Mouse (Mus musculus) stomach, embryonic 14.5 days (tissue): ENCODE data around the gene Cdon. TPM values are rescaled to one million over a fixed set of nuclear protein-coding genes. Genes with fewer than 3 reads are reported as not detected.
"Not testable (repeated sequence)": the region's sequence is repeated elsewhere in the genome, so short reads cannot be mapped to it uniquely, and the experiment has no call there.

Experiments used
- ATAC-seq: fragments of 200-750 bp; cut with Nextera tagmentation; 2 replicates; pipeline ENCODE4 v1.8.0; 2017; ENCODE audit warnings: low read depth, moderate TSS enrichment; ENCODE audit not compliant: insufficient number of reproducible peaks, insufficient read depth, low FRiP score
- H3K27ac ChIP-seq: fragments of 300-500 bp; sonication (generic); 2 replicates; pipeline ENCODE4 v1.5.1; 2014; ENCODE audit warnings: mild to moderate bottlenecking, low read length, moderate library complexity, mixed read lengths
- H3K27me3 ChIP-seq: fragments of 300-500 bp; sonication (generic); 2 replicates; pipeline ENCODE4 v1.6.1; 2014; ENCODE audit warnings: low read length, control low read depth, mixed read lengths; ENCODE audit not compliant: control insufficient read depth, insufficient read depth
- H3K36me3 ChIP-seq: fragments of 300-500 bp; sonication (generic); 2 replicates; pipeline ENCODE4 v1.6.1; 2014; ENCODE audit warnings: mild to moderate bottlenecking, control low read depth, low read length, moderate library complexity, mixed read lengths; ENCODE audit not compliant: control insufficient read depth, insufficient read depth
- H3K4me1 ChIP-seq: fragments of 300-500 bp; sonication (generic); 2 replicates; pipeline ENCODE4 v1.6.1; 2014; ENCODE audit warnings: low read length, control low read depth, mixed read lengths; ENCODE audit not compliant: control insufficient read depth, insufficient read depth
- H3K4me2 ChIP-seq: fragments of 300-500 bp; sonication (generic); replicated peaks from 2 replicates; pipeline ENCODE4 v1.6.1; 2014; ENCODE audit warnings: low read depth, low read length, control low read depth
- H3K4me3 ChIP-seq: fragments of 300-500 bp; sonication (generic); 2 replicates; pipeline ENCODE4 v1.5.1; 2014; ENCODE audit warnings: low read depth, low read length, control low read depth
- H3K9ac ChIP-seq: fragments of 300-500 bp; sonication (generic); replicated peaks from 2 replicates; pipeline ENCODE4 v1.6.1; 2014; ENCODE audit warnings: low read depth, mild to moderate bottlenecking, control low read depth, low read length, moderate library complexity, mixed read lengths
- H3K9me3 ChIP-seq: fragments of 300-500 bp; sonication (generic); 2 replicates; pipeline ENCODE4 v1.6.1; 2016; ENCODE audit warnings: low read depth, low read length, control low read depth; ENCODE audit not compliant: control insufficient read depth
- WGBS: fragments of 180-500 bp; shearing (Covaris S2); extraction: QIAGEN DNeasy Blood & Tissue Kit; methylation state at CpG from one replicate; pipeline ENCODE4 v1.1.7; 2014; 5-methylcytosine and 5-hydroxymethylcytosine counted together
- polyA plus RNA-seq: library from polyadenylated mRNA; unstranded; fragments of >200 nt; fragmentation: Nextera tagmentation; extraction: Ambion mirVana; gene quantifications from 2 replicates; pipeline ENCODE4 v1.2.1, GENCODE M21; 2014

Gene Cdon
- polyA plus RNA-seq, 1 experiment from 2014 or later: 12.7 TPM

DNA sequence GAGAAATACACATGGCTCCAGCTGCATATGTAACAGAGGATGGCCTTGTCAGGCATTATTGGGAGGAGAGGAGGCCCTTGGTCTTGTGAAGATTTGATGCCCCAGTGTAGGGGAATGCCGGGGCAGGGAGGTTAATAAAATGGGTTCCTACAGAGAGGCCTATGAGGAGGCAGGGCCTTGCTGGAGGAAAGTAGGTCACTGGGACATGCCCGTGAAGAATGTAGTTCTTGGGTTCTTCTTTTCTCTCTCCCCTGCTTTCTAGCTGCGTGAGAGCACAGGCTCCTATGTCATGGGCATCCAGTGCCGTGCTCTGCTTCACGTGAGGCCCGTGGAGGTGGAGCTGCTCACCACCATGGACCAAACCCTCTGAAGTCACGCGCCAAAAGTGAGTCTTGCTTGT lies 9.5 kb downstream of the Cdon start:
- no peak for ATAC-seq
- H3K27me3 ChIP-seq: no peaks in the 10 kb centered on the region
- H3K9me3 ChIP-seq: no peaks in the 10 kb centered on the region
- no peak overlapping the region for H3K27ac ChIP-seq
- H3K4me2 ChIP-seq: no peak overlapping the region
- WGBS: 84% methylated on average over 8 of the region's 8 CpGs
- peaks cover 20% of the 10 kb centered on the region; the same call in 1 of the 2 replicates for H3K4me1 ChIP-seq
- no peaks in the 10 kb centered on the region for H3K36me3 ChIP-seq
- H3K4me3 ChIP-seq: no peak overlapping the region
- H3K9ac ChIP-seq: no peak overlapping the region

DNA sequence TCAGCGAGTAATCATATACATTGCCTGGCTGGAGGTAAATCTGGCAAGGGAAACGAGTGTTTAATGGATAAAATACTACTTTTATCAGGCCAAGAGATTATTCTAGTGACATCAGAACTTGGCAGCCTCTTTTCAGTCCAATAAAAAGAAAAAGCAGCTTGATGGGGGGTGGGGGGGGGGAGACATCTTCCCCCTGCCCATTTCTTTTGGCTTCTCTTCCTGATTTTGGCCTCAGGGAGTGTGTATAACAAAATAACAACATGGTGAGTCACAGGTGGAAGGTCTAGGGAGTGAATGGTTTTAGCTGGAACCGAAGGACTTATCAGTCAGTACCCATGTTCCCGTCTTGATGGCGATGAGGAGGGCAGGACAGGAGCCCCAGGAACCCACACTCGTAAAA lies 10.5 kb downstream of the Cdon start:
- peaks cover 19% of the 10 kb centered on the region; the same call in 1 of the 2 replicates for H3K4me1 ChIP-seq
- H3K4me3 ChIP-seq: no peak overlapping the region
- no peak for ATAC-seq
- H3K27me3 ChIP-seq: no peaks in the 10 kb centered on the region
- no peak overlapping the region for H3K9ac ChIP-seq
- no peak overlapping the region for H3K27ac ChIP-seq
- H3K9me3 ChIP-seq: no peaks in the 10 kb centered on the region
- H3K36me3 ChIP-seq: no peaks in the 10 kb centered on the region
- WGBS: 81% methylated on average over 6 of the region's 6 CpGs
- H3K4me2 ChIP-seq: no peak overlapping the region

DNA sequence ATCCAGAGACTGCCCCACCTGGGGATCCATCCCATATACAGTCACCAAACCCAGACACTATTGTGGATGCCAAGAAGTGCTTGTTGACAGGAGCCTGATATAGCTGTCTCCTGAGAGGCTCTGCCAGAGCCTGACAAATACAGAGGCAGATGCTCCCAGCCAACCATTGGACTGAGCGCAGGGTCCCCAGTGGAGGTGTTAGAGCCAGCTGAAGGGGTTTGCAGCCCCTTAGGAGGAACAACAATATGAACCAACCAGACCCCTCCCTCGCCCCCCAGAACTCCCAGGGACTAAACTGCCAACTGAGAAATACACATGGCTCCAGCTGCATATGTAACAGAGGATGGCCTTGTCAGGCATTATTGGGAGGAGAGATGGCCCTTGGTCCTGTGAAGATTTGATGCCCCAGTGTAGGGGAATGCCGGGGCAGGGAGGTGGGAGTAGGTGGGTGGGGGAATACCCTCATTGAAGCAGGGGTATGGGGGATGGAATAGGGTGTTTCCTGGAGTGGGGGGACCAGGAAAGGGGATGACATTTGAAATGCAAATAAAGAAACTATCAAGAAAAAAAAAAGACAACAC lies 11.9 kb downstream of the Cdon start:
- not testable (repeated sequence) for H3K9me3 ChIP-seq, ATAC-seq, H3K4me3 ChIP-seq, H3K27ac ChIP-seq, H3K27me3 ChIP-seq, H3K9ac ChIP-seq, H3K36me3 ChIP-seq, H3K4me2 ChIP-seq
- peaks cover 16% of the 10 kb centered on the region; the same call in 1 of the 2 replicates for H3K4me1 ChIP-seq
- WGBS: 74% methylated on average over 3 of the region's 3 CpGs

DNA sequence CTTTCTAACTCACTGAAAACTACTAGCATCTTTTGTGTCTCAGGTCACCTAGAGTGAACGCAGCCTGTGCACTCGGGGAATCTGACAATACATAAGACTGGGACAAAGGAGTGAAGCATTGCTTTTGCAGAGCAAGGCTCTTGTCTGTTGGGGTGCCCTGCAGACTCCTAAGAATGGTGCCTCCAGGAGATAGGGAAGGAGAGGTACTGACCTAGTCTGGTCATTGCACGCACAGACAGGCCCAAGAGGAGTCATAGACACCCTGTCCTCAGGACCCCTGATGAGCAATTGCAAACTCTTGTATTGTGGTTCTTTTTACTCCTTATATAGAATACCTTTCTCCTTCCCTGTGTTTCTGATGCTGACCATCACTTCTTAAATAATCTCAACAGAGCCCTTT lies 13.4 kb downstream of the Cdon start:
- Histone ChIP-seq H3K4me1 (peaks cover 19% of the 10 kb centered on the region; the same call in 1 of the 2 replicates), H3K9me3 (no peaks in the 10 kb centered on the region), H3K27me3 (no peaks in the 10 kb centered on the region), H3K9ac (no peak overlapping the region), H3K27ac (no peak overlapping the region), H3K4me2 (no peak overlapping the region), H3K4me3 (no peak overlapping the region), H3K36me3 (no peaks in the 10 kb centered on the region)
- WGBS: 68% methylated on average over 3 of the region's 3 CpGs
- no peak for ATAC-seq

DNA sequence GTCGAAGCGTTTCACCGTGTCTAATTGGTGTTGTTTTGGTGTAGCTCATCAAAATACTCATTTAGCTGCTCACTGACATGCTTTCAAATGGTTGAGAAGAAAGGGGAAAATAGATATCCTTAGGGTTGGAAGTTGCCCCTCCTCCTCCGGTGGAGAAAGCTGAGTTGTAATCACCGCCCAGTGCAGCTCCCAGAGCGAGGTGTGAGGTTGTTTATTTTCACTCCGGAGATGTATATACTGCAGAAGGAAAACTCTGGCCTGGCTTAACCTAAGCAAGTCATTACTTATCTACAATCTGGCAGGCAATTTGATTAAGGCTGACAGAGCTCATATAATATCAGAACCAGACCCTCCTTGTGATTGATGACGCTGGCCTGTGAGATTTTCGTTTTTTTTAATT lies 14.6 kb downstream of the Cdon start:
- H3K4me1 ChIP-seq: peaks cover 19% of the 10 kb centered on the region; the same call in 1 of the 2 replicates

DNA sequence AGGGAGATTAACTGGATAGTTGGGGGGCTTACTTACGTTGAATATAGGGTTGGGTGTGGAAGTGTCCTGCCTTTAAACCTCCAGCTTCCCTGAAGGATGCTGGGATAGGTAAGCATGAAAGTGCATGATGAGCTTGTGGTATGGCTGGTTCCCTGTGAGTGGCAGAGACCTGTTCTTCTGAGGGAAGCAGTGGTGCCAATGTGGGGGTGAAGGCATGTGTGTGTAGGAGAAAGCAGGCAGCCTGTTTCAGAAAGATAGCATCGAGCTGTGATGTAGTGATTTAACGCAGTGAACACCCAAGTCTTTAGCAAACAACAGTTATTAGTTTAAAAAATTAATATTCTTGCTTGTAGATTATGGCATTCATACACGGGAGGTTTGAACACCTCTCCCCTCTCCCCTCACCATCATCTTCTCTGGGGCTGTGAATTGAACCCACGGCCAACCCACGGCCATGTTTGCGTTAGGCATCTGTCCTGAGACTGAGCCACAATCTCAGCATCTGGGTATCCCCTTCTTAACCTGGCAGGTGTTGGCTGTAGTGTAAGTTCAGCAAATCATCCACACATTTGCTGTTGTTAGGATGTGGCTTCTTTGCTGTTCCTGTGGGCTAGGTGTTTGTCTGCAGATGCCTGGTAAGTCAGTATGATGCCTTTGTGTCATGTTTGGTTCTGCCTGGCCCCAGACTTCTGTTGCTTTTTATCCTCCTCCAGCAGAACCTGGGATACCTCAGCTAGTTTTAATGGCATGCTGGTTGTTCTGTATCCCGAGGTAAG lies 17.5 kb downstream of the Cdon start:
- H3K4me2 ChIP-seq: no peak overlapping the region
- no peak for ATAC-seq

More for the DNA sequence above, 14.6 kb downstream of the Cdon start:
- Histone ChIP-seq H3K27me3 (no peaks in the 10 kb centered on the region), H3K4me2 (no peak overlapping the region), H3K9ac (no peak overlapping the region), H3K27ac (no peak overlapping the region), H3K36me3 (no peaks in the 10 kb centered on the region), H3K4me3 (no peak overlapping the region), H3K9me3 (no peaks in the 10 kb centered on the region)
- WGBS: 14% methylated on average over 9 of the region's 9 CpGs
- no peak; the same call in 1 of the 2 replicates for ATAC-seq

DNA sequence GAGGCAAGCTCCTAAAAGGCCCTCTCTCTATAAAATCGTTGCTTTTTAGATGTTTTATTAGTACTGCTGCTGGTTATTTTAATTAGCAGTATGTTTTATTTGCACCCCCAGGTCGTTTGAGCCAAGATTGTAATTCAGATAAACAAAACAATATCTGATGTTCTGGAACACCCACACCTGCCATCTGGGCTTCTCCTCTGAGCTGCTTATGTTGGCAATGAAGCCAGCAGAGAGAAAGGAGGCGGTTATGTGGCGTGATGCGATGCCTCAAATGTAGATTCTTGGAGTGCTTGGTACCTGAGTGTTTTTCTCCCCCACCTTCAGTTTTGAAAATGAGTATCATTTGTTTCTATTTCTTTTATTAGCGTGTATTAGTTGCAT lies 18.1 kb downstream of the Cdon start:
- no peaks in the 10 kb centered on the region for H3K9me3 ChIP-seq
- no peak overlapping the region for H3K4me2 ChIP-seq
- H3K36me3 ChIP-seq: no peaks in the 10 kb centered on the region
- no peak overlapping the region for H3K4me3 ChIP-seq
- WGBS: 73% methylated on average over 6 of the region's 6 CpGs
- no peak overlapping the region for H3K9ac ChIP-seq
- no peak overlapping the region for H3K27ac ChIP-seq
- H3K27me3 ChIP-seq: no peaks in the 10 kb centered on the region
- ATAC-seq: no peak
- H3K4me1 ChIP-seq: peaks cover 12% of the 10 kb centered on the region; the same call in 1 of the 2 replicates

More for the DNA sequence above, 17.5 kb downstream of the Cdon start:
- no peaks in the 10 kb centered on the region for H3K9me3 ChIP-seq
- no peak overlapping the region for H3K27ac ChIP-seq
- no peaks in the 10 kb centered on the region for H3K36me3 ChIP-seq
- H3K4me1 ChIP-seq: peaks cover 15% of the 10 kb centered on the region; the same call in 1 of the 2 replicates
- no peaks in the 10 kb centered on the region for H3K27me3 ChIP-seq
- H3K4me3 ChIP-seq: no peak overlapping the region
- H3K9ac ChIP-seq: no peak overlapping the region
- 80% methylated on average over 8 of the region's 8 CpGs for WGBS

DNA sequence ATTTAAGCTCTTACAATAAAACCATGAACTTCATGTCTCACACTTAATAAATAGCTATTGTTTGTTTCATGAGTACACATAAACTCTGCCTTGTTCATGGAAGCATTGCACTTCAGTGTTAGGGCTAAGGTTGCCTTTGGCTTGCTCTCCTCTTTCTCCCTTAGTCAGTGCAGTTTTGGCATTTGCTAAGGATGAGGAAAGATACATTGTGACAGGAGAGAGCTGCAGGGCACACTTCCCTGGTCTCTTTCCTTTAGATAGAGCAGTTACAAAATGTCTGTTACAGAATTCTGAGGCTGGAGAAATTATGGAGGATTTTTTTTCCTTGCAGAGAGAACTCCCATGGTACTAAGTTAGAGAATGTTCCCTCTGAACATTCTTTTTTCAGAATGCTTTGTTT lies 18.8 kb downstream of the Cdon start:
- Histone ChIP-seq H3K9ac (no peak overlapping the region), H3K4me2 (no peak overlapping the region), H3K27ac (no peak overlapping the region), H3K36me3 (no peaks in the 10 kb centered on the region), H3K4me1 (peaks cover 6% of the 10 kb centered on the region; the same call in 1 of the 2 replicates), H3K9me3 (no peaks in the 10 kb centered on the region), H3K4me3 (no peak overlapping the region), H3K27me3 (no peaks in the 10 kb centered on the region)
- no peak for ATAC-seq
